Mouse (Mus musculus) heart, embryonic 14.5 days (tissue): ENCODE data around the gene Psmd3. TPM values are rescaled to one million over a fixed set of nuclear protein-coding genes. Genes with fewer than 3 reads are reported as not detected.

ENCODE experiments used
- ATAC-seq: fragments of 200-750 bp; cut with Nextera tagmentation; 2 replicates; pipeline ENCODE4 v1.8.0; 2017; ENCODE audit warnings: low read depth, moderate TSS enrichment; ENCODE audit not compliant: insufficient number of reproducible peaks, insufficient read depth, low FRiP score
- H3K27ac ChIP-seq, 2 experiments: fragments of 200-500 bp in 1 of 2; fragments of 300-500 bp in 1 of 2; sonication (generic) in 1 of 2; replicated peaks in 1 of 2; 2 replicates each; pipeline ENCODE4 v1.5.1; 2012 to 2014; ENCODE audit warnings: low read depth in 2 of 2, low read length in 2 of 2, control low read depth in 1 of 2, mild to moderate bottlenecking in 1 of 2, mixed read lengths in 1 of 2; ENCODE audit not compliant: control insufficient read depth in 1 of 2, insufficient read depth in 1 of 2
- H3K27me3 ChIP-seq: fragments of 300-500 bp; sonication (generic); 2 replicates; pipeline ENCODE4 v1.6.1; 2014; ENCODE audit warnings: mild to moderate bottlenecking, low read length, control low read depth; ENCODE audit not compliant: control insufficient read depth, insufficient read depth
- H3K36me3 ChIP-seq: fragments of 300-500 bp; sonication (generic); 2 replicates; pipeline ENCODE4 v1.6.1; 2014; ENCODE audit warnings: mild to moderate bottlenecking, control low read depth, low read length, mixed read lengths; ENCODE audit not compliant: control insufficient read depth, insufficient read depth
- H3K4me1 ChIP-seq, 2 experiments: fragments of 200-500 bp in 1 of 2; fragments of 300-500 bp in 1 of 2; sonication (generic) in 1 of 2; 2 replicates each; pipeline ENCODE4 v1.6.1; 2012 to 2014; ENCODE audit warnings: low read length in 2 of 2, control low read depth in 1 of 2, mixed read lengths in 1 of 2; ENCODE audit not compliant: control insufficient read depth in 2 of 2, insufficient read depth in 2 of 2
- H3K4me2 ChIP-seq: fragments of 300-500 bp; sonication (generic); 2 replicates; pipeline ENCODE4 v1.6.1; 2014; ENCODE audit warnings: mild to moderate bottlenecking, low read length
- H3K4me3 ChIP-seq, 2 experiments: fragments of 200-500 bp in 1 of 2; fragments of 300-500 bp in 1 of 2; sonication (generic) in 1 of 2; 2 replicates each; pipeline ENCODE4 v1.5.1; 2012 to 2014; ENCODE audit warnings: low read length in 2 of 2, mild to moderate bottlenecking in 2 of 2, control low read depth in 1 of 2, low read depth in 1 of 2, moderate library complexity in 1 of 2; ENCODE audit not compliant: control insufficient read depth in 1 of 2, insufficient read depth in 1 of 2
- H3K9ac ChIP-seq: fragments of 300-500 bp; sonication (generic); 2 replicates; pipeline ENCODE4 v1.6.1; 2014; ENCODE audit warnings: mild to moderate bottlenecking, low read length
- H3K9me3 ChIP-seq: fragments of 300-500 bp; sonication (generic); 2 replicates; pipeline ENCODE4 v1.6.1; 2016; ENCODE audit warnings: low read length, control low read depth; ENCODE audit not compliant: control insufficient read depth
- WGBS: fragments of 180-500 bp; shearing (Covaris S2); extraction: QIAGEN DNeasy Blood & Tissue Kit; methylation state at CpG from one replicate; pipeline ENCODE4 v1.1.7; 2014; 5-methylcytosine and 5-hydroxymethylcytosine counted together
- polyA plus RNA-seq: library from polyadenylated mRNA; unstranded; fragments of >200 nt; fragmentation: Nextera tagmentation; extraction: Ambion mirVana; gene quantifications from 2 replicates; pipeline ENCODE4 v1.2.1, GENCODE M21; 2014

The Psmd3 gene
- polyA plus RNA-seq, 1 experiment from 2014 or later, result 120 TPM

GRCm38 (mm10) chr11:98721458-98722226 lies 39.3 kb downstream of the Psmd3 start:
- no peak overlapping the region for H3K4me3 ChIP-seq

GRCm38 (mm10) chr11:98723098-98723497 lies 40.7 kb downstream of the Psmd3 start:
- ATAC-seq, result no peak
- 0 out of 2 replicates have a peak overlapping the region, but pooled peaks have one; percentile 6 for H3K9ac ChIP-seq
- no peaks in the 10 kb centered on the region for H3K9me3 ChIP-seq
- H3K4me2 ChIP-seq, result no peak overlapping the region
- H3K4me3 ChIP-seq, result no peak overlapping the region
- peaks cover 7 to 15% of the 10 kb centered on the region in 2 experiments; a peak in 3 of 4 replicates for H3K4me1 ChIP-seq
- H3K27ac ChIP-seq, result no peak overlapping the region
- H3K27me3 ChIP-seq, result no peaks in the 10 kb centered on the region
- 78% methylated on average over 7 of the region's 7 CpGs for WGBS
- H3K36me3 ChIP-seq, result peaks cover 40% of the 10 kb centered on the region

More at GRCm38 (mm10) chr11:98721458-98722226, 39.3 kb downstream of the Psmd3 start:
- no peaks in the 10 kb centered on the region for H3K9me3 ChIP-seq
- H3K36me3 ChIP-seq, result peaks cover 39% of the 10 kb centered on the region
- peak overlapping the region; percentile 90 for H3K27ac ChIP-seq
- H3K4me2 ChIP-seq, result peak overlapping the region; percentile 32; the same call in 1 of the 2 replicates
- ATAC-seq, result peak; percentile 68
- 43% methylated on average over 24 of the region's 24 CpGs for WGBS
- H3K4me1 ChIP-seq, result peaks cover 7 to 15% of the 10 kb centered on the region in 2 experiments; a peak in 3 of 4 replicates
- no peaks in the 10 kb centered on the region for H3K27me3 ChIP-seq
- peak overlapping the region; percentile 9; the same call in 1 of the 2 replicates for H3K9ac ChIP-seq

GRCm38 (mm10) chr11:98725926-98726506 lies 43.7 kb downstream of the Psmd3 start:
- peaks cover 11 to 21% of the 10 kb centered on the region in 2 experiments for H3K4me1 ChIP-seq
- H3K27me3 ChIP-seq, result no peaks in the 10 kb centered on the region
- no peak overlapping the region for H3K4me3 ChIP-seq
- no peak overlapping the region for H3K4me2 ChIP-seq
- ATAC-seq, result no peak
- WGBS, result 92% methylated on average over 15 of the region's 15 CpGs
- H3K27ac ChIP-seq, result no peak overlapping the region
- no peak overlapping the region for H3K9ac ChIP-seq
- H3K36me3 ChIP-seq, result peaks cover 40% of the 10 kb centered on the region
- no peaks in the 10 kb centered on the region for H3K9me3 ChIP-seq

- Histone ChIP-seq H3K4me1 (peaks cover 4 to 10% of the 10 kb centered on the region in 2 experiments), H3K4me2 (peak within 1 kb of the TSS; percentile 76), H3K27ac (peak within 1 kb of the TSS; percentile 11 to 69; a peak in 3 of 4 replicates), H3K36me3 (peaks cover 33% of the 10 kb centered on the region), H3K9me3 (peaks cover under 1% of the 10 kb centered on the region; the same call in 1 of the 2 replicates), H3K27me3 (no peaks in the 10 kb centered on the region), H3K4me3 (peak within 1 kb of the TSS; percentile 47 to 89), H3K9ac (peak within 1 kb of the TSS; percentile 78)
- ATAC-seq, result peak; percentile 81
- WGBS, result under 1% methylated on average over 16 of the region's 16 CpGs
Measured at GRCm38 (mm10) chr11:98729119-98729588, 46.8 kb downstream of the Psmd3 start, which contains the start of gene Med24. Med24 (minus strand) TSS chr11:98729435.

GRCm38 (mm10) chr11:98730727-98731126 lies 48.4 kb downstream of the Psmd3 start:
- H3K4me2 ChIP-seq, result no peak overlapping the region
- no peak overlapping the region for H3K4me3 ChIP-seq
- no peak overlapping the region for H3K27ac ChIP-seq
- no peak for ATAC-seq
- H3K9me3 ChIP-seq, result peaks cover 3% of the 10 kb centered on the region; the same call in 1 of the 2 replicates
- H3K27me3 ChIP-seq, result no peaks in the 10 kb centered on the region
- H3K4me1 ChIP-seq, result peaks cover 4 to 10% of the 10 kb centered on the region in 2 experiments
- H3K9ac ChIP-seq, result no peak overlapping the region
- WGBS, result 57% methylated on average over 4 of the region's 4 CpGs
- peaks cover 17% of the 10 kb centered on the region for H3K36me3 ChIP-seq

GRCm38 (mm10) chr11:98731134-98731533 lies 48.8 kb downstream of the Psmd3 start:
- Histone ChIP-seq H3K9me3 (peaks cover 3% of the 10 kb centered on the region; the same call in 1 of the 2 replicates), H3K27ac (no peak overlapping the region), H3K27me3 (no peaks in the 10 kb centered on the region), H3K36me3 (peaks cover 13% of the 10 kb centered on the region), H3K9ac (no peak overlapping the region), H3K4me3 (no peak overlapping the region), H3K4me1 (peaks cover 4 to 10% of the 10 kb centered on the region in 2 experiments), H3K4me2 (no peak overlapping the region)
- 50% methylated on average over 5 of the region's 5 CpGs for WGBS
- ATAC-seq, result no peak

GRCm38 (mm10) chr11:98734020-98734419 lies 51.7 kb downstream of the Psmd3 start:
- Histone ChIP-seq H3K9me3 (peaks cover 3% of the 10 kb centered on the region; the same call in 1 of the 2 replicates), H3K9ac (no peak overlapping the region), H3K4me1 (peaks cover 4 to 8% of the 10 kb centered on the region in 2 experiments; a peak in 3 of 4 replicates), H3K36me3 (no peaks in the 10 kb centered on the region), H3K4me3 (no peak overlapping the region), H3K27me3 (no peaks in the 10 kb centered on the region), H3K27ac (no peak overlapping the region), H3K4me2 (no peak overlapping the region)
- no peak for ATAC-seq
- WGBS, result 67% methylated on average over 3 of the region's 3 CpGs
